Mouse (Mus musculus) erythroblast, embryonic 14.5 days (primary cell): ENCODE measurements around the gene Zscan29. TPM values are rescaled to one million over a fixed set of nuclear protein-coding genes. Genes with fewer than 3 reads are reported as not detected.

Experiments used
- H3K27me3 ChIP-seq: 2 replicates; pipeline ENCODE4 v1.6.1; 2012; ENCODE audit warnings: inconsistent platforms; ENCODE audit not compliant: control insufficient read depth
- H3K36me3 ChIP-seq: 2 replicates; pipeline ENCODE4 v1.6.1; 2012; ENCODE audit warnings: mild to moderate bottlenecking, inconsistent platforms; ENCODE audit not compliant: control insufficient read depth
- H3K4me1 ChIP-seq: 2 replicates; pipeline ENCODE4 v1.6.1; 2012; ENCODE audit warnings: inconsistent platforms; ENCODE audit not compliant: control insufficient read depth
- H3K4me3 ChIP-seq: replicated peaks from 2 replicates; pipeline ENCODE3; 2012; ENCODE audit warnings: moderate library complexity, mild to moderate bottlenecking, inconsistent platforms
- H3K9me3 ChIP-seq: 2 replicates; pipeline ENCODE4 v1.6.1; 2012; ENCODE audit warnings: low read length, inconsistent platforms, mixed read lengths; ENCODE audit not compliant: control insufficient read depth
- GATA1 ChIP-seq: IDR thresholded peaks from 2 replicates; pipeline ENCODE4 v1.6.1; 2012; ENCODE audit warnings: low read length, inconsistent platforms, mixed read lengths
- TAL1 ChIP-seq: IDR thresholded peaks from 3 replicates; pipeline ENCODE4 v1.6.1; 2012; ENCODE audit warnings: low read length, inconsistent platforms, mixed read lengths
- polyA plus RNA-seq: library from polyadenylated mRNA; stranded (reverse); fragments of >175 nt; gene quantifications from 2 replicates; pipeline ENCODE4 v1.2.3, GENCODE M21; 2012

Gene Zscan29
- polyA plus RNA-seq, 1 experiment, result 0.47 TPM

- H3K36me3 ChIP-seq, result no peaks in the 10 kb centered on the region
- no peak overlapping the region for H3K4me3 ChIP-seq
- no peaks in the 10 kb centered on the region for H3K9me3 ChIP-seq
- TF ChIP-seq GATA1 (no peak), TAL1 (no peak)
- H3K27me3 ChIP-seq, result peaks cover 8% of the 10 kb centered on the region
- no peaks in the 10 kb centered on the region for H3K4me1 ChIP-seq
These were observed 55.5 kb downstream of the Zscan29 start for GRCm38 (mm10) chr2:121115418-121115817.

DNA sequence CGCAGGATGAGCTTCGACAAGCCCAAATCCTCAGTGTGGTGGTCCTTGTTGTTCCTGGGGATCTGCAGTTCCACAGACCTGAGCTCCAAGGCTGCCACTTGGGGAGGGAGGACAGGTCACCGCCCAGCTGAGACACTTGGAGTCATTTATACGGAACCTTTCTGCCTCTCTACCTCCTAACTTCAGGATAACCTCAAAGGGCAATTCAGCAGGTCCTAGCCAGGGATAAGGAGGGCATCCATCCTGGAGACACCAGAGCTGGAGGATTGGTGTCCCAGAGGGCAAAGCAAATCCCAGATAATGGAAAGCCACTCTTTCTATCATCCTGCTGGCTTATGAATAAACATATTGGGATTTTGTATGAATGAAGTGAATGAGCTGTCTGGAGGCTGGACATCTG lies 61.2 kb downstream of the Zscan29 start, which contains the start of gene Tgm7:
TSS of gene Tgm7 (minus strand) at position 101 of the 400 bp plus-strand sequence.
- no peaks in the 10 kb centered on the region for H3K9me3 ChIP-seq
- peaks cover 3% of the 10 kb centered on the region for H3K27me3 ChIP-seq
- no peaks in the 10 kb centered on the region for H3K4me1 ChIP-seq
- no peak for TF ChIP-seq TAL1
- no peak for TF ChIP-seq GATA1
- H3K4me3 ChIP-seq, result no peak within 1 kb of the TSS
- no peaks in the 10 kb centered on the region for H3K36me3 ChIP-seq

Other genes starting within 250 kb of the Zscan29 start
- 0.79 and 1.3 TPM in 2 replicates for gene Ubr1, start 200.4 kb downstream of the Zscan29 start, polyA plus RNA-seq
- 0.10 TPM in 1 of 2 replicates, not detected in the other for gene Tmem62, start 194.1 kb downstream of the Zscan29 start, polyA plus RNA-seq
- gene Ccndbp1, start 162.7 kb downstream of the Zscan29 start, polyA plus RNA-seq, result 3.2 and 3.3 TPM in 2 replicates
- gene Epb42, start 134.1 kb downstream of the Zscan29 start, polyA plus RNA-seq, result 11.1 and 14.1 TPM in 2 replicates
- gene Tgm5, start 85.3 kb downstream of the Zscan29 start, polyA plus RNA-seq, result not detected in 2 replicates
- not detected in 2 replicates for gene Tgm7, start 61.3 kb downstream of the Zscan29 start, polyA plus RNA-seq
- 0.20 and 0.50 TPM in 2 replicates for gene Adal, start 30.7 kb downstream of the Zscan29 start, polyA plus RNA-seq
- gene Lcmt2, start 30.5 kb downstream of the Zscan29 start, polyA plus RNA-seq, result 0.27 and 0.32 TPM in 2 replicates
- 1.1 and 1.3 TPM in 2 replicates for gene Tubgcp4, start 471 bp downstream of the Zscan29 start, polyA plus RNA-seq
- 2.9 and 3.1 TPM in 2 replicates for gene Trp53bp1, start 100.3 kb upstream of the Zscan29 start, polyA plus RNA-seq
- 0.02 and 0.03 TPM in 2 replicates for gene Map1a, start 118.5 kb upstream of the Zscan29 start, polyA plus RNA-seq
- gene Ppip5k1, start 184.3 kb upstream of the Zscan29 start, polyA plus RNA-seq, result 0.27 and 0.67 TPM in 2 replicates
- gene Ckmt1, start 186.6 kb upstream of the Zscan29 start, polyA plus RNA-seq, result not detected in 2 replicates
- not detected in 2 replicates for gene Strc, start 216.0 kb upstream of the Zscan29 start, polyA plus RNA-seq
- gene Pdia3, start 242.7 kb upstream of the Zscan29 start, polyA plus RNA-seq, result 16.4 and 16.8 TPM in 2 replicates
- not detected in 2 replicates for gene Catsper2, start 242.7 kb upstream of the Zscan29 start, polyA plus RNA-seq